Mouse (Mus musculus) midbrain, embryonic 10.5 days (tissue): ENCODE measurements around the gene Elmsan1. TPM values are rescaled to one million over a fixed set of nuclear protein-coding genes. Genes with fewer than 3 reads are reported as not detected.

Source experiments
- DNase-seq: peaks from one replicate; pipeline ENCODE4 v3.0.0-alpha.2; 2017; ENCODE audit warnings: low spot score
- H3K27ac ChIP-seq: fragments of 300-500 bp; sonication (generic); replicated peaks from 2 replicates; pipeline ENCODE4 v1.5.1; 2016; ENCODE audit warnings: mild to moderate bottlenecking
- H3K27me3 ChIP-seq: fragments of 300-500 bp; sonication (generic); 2 replicates; pipeline ENCODE4 v1.6.1; 2016; ENCODE audit warnings: low read depth, mild to moderate bottlenecking; ENCODE audit not compliant: poor library complexity, severe bottlenecking
- H3K36me3 ChIP-seq: fragments of 300-500 bp; sonication (generic); 2 replicates; pipeline ENCODE4 v1.6.1; 2016; ENCODE audit warnings: mild to moderate bottlenecking, moderate library complexity
- H3K4me1 ChIP-seq: fragments of 300-500 bp; sonication (generic); 2 replicates; pipeline ENCODE4 v1.6.1; 2016
- H3K4me3 ChIP-seq: fragments of 300-500 bp; sonication (generic); 2 replicates; pipeline ENCODE4 v1.5.1; 2016; ENCODE audit warnings: mild to moderate bottlenecking, moderate library complexity
- H3K9me3 ChIP-seq: fragments of 300-500 bp; sonication (generic); replicated peaks from 2 replicates; pipeline ENCODE4 v1.6.1; 2016; ENCODE audit warnings: mild to moderate bottlenecking
- WGBS: fragments of 180-500 bp; shearing (Covaris S2); methylation state at CpG from one replicate; pipeline ENCODE4 v1.1.7; 2016; 5-methylcytosine and 5-hydroxymethylcytosine counted together
- polyA plus RNA-seq: library from polyadenylated mRNA; unstranded; fragments of >200 nt; fragmentation: Nextera tagmentation; extraction: Ambion mirVana; gene quantifications from 2 replicates; pipeline ENCODE4 v1.2.1, GENCODE M21; 2016

Gene Elmsan1
- polyA plus RNA-seq, 1 experiment from 2014 or later: 6.3 TPM

DNA sequence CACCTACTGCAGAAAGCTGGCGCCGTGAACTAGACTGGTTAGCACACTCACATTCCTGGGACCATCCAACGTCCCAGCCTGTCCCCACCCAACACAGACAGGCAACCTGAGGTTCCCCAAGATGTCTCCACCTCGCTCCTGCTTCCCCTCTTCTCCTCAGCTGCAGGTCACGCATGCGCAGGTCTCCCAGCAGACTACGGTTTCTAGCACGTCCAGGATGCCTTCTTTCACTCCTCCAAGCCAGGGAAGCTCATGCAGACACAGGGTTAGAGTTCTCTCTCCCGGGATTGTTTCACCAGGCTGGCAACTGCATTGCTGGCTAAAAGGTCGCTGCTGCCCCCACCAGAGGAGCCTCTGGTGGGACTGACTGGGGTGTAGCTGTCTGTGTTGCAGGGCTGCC lies 19.8 kb downstream of the Elmsan1 start:
- no peak overlapping the region for H3K27ac ChIP-seq
- no peaks in the 10 kb centered on the region for H3K9me3 ChIP-seq
- H3K4me1 ChIP-seq: peaks cover 67% of the 10 kb centered on the region
- no peak overlapping the region for H3K4me3 ChIP-seq
- WGBS: 75% methylated on average over 10 of the region's 10 CpGs
- H3K27me3 ChIP-seq: peaks cover 18% of the 10 kb centered on the region; the same call in 1 of the 2 replicates
- H3K36me3 ChIP-seq: 0 out of 2 replicates have a peak, but pooled peaks cover 2% of the 10 kb centered on the region
- DNase-seq: no peak

GRCm38 (mm10) chr12:84198076-84198679 lies 20.5 kb downstream of the Elmsan1 start:
- Histone ChIP-seq H3K4me1 (peaks cover 67% of the 10 kb centered on the region), H3K27ac (no peak overlapping the region), H3K4me3 (no peak overlapping the region), H3K27me3 (peaks cover 18% of the 10 kb centered on the region; the same call in 1 of the 2 replicates), H3K9me3 (no peaks in the 10 kb centered on the region), H3K36me3 (0 out of 2 replicates have a peak, but pooled peaks cover 2% of the 10 kb centered on the region)
- 52% methylated on average over 8 of the region's 8 CpGs for WGBS
- DNase-seq: no peak

DNA sequence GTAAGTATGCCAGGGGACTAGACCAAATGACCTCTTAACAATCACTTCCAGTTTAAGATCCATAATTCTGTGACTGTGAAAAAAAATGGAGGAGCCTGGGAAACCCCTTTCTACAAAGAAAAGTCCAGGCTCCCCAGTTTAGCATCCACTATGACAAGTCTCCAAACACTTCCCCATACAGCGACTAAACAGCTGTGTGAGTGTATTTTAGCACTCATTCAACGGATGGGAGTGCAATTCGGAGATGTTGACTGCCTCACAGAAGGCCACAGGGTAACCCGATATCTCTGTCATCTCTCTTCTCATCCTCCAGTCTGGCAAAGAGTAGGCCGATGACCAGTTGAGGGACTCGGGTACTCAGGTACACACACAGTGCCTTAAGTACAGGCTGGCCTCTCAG lies 23.5 kb downstream of the Elmsan1 start:
- Histone ChIP-seq H3K27me3 (peaks cover 18% of the 10 kb centered on the region; the same call in 1 of the 2 replicates), H3K27ac (no peak overlapping the region), H3K4me3 (no peak overlapping the region), H3K36me3 (no peaks in the 10 kb centered on the region), H3K4me1 (peaks cover 90% of the 10 kb centered on the region), H3K9me3 (no peaks in the 10 kb centered on the region)
- no peak for DNase-seq
- WGBS: 62% methylated on average over 6 of the region's 6 CpGs

DNA sequence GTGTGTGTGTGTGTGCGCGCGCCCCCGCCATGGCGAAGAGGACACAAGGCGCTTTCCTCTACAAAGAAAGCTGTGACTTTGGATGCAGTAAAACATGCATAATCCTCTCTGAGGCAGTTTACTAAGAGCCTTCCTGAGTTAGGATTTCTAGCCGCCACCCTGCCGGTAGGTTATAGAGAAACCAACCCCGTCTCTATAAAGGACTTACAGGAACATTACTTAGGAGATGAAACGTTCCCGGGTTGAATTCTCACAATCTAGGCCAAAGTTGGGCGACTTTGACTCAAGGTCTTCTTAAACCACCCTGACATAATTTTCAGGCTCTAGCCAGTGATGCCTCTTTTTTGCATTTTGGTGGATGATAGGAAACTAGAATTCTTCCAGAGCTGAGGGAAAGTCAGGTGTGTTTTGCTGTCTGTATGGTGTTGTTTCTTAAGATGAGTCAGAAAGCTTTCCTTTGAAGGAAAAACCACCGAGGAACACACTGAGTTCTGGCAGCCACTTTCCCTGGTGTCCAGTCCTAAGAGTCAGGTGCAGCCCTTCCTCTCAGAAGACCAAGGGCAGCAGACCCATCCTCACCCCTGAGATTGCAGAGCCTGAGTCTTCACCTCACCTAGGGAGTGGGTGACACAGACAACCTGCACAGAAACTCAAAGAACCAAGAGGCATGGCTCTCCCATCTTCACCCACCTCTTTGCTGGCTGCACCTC lies 24.1 kb downstream of the Elmsan1 start:
- peaks cover 18% of the 10 kb centered on the region; the same call in 1 of the 2 replicates for H3K27me3 ChIP-seq
- peaks cover 96% of the 10 kb centered on the region for H3K4me1 ChIP-seq
- no peak for DNase-seq
- WGBS: 6% methylated on average over 13 of the region's 13 CpGs
- no peaks in the 10 kb centered on the region for H3K36me3 ChIP-seq
- peak overlapping the region; percentile 82 for H3K4me3 ChIP-seq
- H3K27ac ChIP-seq: peak overlapping the region; percentile 95
- H3K9me3 ChIP-seq: no peaks in the 10 kb centered on the region

DNA sequence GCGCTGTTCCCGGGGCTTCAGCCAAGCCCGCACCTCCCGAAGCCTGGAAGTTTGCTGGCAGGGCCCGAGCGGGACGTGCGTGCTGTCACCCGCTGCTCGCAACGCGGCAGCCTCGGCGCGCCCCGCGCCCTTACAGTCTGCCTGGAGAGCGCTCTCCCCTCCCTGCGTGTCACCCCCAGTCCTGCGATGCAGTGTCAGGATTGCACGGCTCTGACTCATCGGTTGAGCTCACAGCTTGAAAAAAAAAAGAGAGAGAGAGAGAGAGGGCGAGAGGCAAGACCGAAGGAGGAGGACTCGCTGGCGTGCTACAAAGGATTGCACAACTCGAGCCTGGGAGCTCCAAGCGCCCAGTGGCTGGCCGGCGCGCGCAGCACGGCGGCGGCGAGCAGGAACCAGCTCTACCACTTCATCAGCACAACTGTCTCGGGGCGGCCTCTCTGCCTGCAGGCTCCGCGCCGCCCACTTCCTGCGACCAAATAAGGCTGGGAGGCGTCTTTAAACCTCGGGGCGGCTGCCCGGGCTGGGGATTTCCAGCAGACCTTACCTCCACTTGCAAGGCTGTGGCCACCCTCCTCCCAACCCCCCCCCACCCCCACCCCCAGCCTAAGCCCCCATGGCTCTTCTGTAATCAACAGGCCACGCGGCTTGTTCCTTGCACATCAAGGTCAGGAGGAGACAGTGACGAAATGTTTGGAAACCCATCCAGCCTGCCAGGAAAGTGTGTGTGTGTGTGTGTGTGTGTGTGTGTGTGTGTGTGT lies 24.9 kb downstream of the Elmsan1 start:
- H3K27me3 ChIP-seq: peaks cover 14% of the 10 kb centered on the region; the same call in 1 of the 2 replicates
- no peaks in the 10 kb centered on the region for H3K9me3 ChIP-seq
- under 1% methylated on average over 49 of the region's 49 CpGs for WGBS
- no peaks in the 10 kb centered on the region for H3K36me3 ChIP-seq
- H3K4me1 ChIP-seq: peaks cover 100% of the 10 kb centered on the region
- peak overlapping the region; percentile 95 for H3K27ac ChIP-seq
- peak; percentile 92 for DNase-seq
- H3K4me3 ChIP-seq: peak overlapping the region; percentile 82

DNA sequence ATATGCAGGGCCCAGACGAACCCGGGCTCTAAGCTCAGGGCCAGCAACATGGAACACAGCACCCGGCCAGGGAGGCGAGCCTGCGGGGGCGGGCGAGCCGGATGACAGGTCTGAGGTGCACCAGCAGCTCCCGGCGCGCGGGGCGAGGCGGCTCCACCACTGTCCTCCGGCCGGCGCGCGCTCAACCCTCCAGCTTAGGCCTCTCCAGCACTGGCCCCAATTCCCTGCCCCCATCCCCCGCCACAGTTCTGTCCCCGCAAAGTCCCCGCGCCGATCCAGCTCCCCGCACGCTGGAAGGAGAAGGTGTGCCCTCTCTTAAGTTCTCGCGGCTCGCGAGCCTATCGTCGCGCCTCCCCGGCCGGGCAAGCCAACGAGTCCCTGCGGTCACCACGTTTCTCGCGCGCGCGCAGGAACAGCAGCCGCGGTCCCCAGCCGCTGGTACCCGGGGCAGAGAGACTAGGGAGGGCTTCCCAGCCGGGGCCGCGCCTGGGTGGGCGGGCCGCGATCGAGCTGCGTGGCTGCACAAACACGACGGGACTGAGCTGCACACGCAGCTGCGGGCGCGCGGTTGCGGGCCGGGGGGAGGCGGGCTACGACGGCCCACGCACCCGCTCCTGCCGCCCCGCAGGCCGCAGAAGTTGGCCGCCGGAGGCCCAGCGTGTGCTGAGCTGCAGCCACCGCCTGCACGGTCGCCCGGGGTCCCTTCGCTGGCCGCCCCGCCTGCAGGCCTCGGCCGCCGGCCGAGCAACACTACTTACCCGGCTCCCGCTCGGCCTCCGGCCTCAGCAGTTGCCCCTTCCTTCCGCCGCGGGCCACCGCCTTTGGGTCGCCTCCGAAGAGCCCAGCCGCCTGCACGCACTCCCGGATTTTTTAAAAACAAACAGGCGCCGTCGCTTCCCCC lies 25.7 kb downstream of the Elmsan1 start:
- peak overlapping the region; percentile 82 for H3K4me3 ChIP-seq

DNA sequence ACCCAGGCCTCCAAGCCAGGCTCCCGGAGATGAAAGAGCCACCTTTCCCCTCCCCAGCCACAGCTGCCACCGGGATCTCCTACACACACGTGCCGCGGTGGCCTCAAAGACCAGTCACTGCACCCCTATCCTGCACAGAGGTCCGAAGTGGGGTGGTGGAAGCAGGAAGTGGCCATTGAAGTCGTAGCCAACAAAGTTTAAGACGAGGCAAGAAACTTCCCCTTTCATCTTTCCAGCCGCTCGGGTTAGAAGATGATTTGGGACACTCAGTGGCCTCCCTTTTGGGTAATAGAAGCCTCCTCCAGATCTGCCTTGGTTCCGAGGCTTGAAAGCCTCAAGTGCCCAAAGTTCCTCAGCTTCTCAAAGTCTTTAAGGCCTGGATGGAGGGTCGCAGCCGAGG lies 26.4 kb downstream of the Elmsan1 start:
- H3K9me3 ChIP-seq: no peaks in the 10 kb centered on the region
- H3K27ac ChIP-seq: peak overlapping the region; percentile 95
- H3K4me1 ChIP-seq: peaks cover 100% of the 10 kb centered on the region
- peaks cover 13% of the 10 kb centered on the region; the same call in 1 of the 2 replicates for H3K27me3 ChIP-seq
- under 1% methylated on average over 13 of the region's 13 CpGs for WGBS
- peaks cover 4% of the 10 kb centered on the region for H3K36me3 ChIP-seq
- peak; percentile 42 for DNase-seq
- H3K4me3 ChIP-seq: peak overlapping the region; percentile 82

More for the DNA sequence above, 25.7 kb downstream of the Elmsan1 start:
- Histone ChIP-seq H3K27me3 (peaks cover 13% of the 10 kb centered on the region; the same call in 1 of the 2 replicates), H3K36me3 (no peaks in the 10 kb centered on the region), H3K9me3 (no peaks in the 10 kb centered on the region), H3K4me1 (peaks cover 100% of the 10 kb centered on the region), H3K27ac (peak overlapping the region; percentile 95)
- under 1% methylated on average over 97 of the region's 102 CpGs for WGBS
- peak; percentile 79 for DNase-seq

DNA sequence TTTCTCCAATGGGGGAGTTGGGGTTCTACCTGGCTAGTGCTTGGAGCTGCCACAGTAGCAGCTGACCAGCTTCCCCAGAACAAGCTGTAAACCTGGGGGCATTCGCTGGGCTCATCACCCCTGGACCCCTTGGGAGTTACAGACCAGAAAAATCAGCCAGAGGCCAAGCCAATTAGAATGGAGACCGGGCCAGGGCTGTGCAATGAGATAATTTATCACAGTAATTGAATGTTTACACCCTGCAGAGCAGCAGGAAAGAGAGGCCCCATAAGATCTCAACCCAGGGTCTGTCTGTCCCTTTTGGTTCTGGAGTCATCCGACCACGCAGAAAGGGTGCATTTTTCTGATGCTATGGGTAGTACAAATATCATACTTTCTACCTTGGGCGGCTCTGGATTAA lies 26.9 kb downstream of the Elmsan1 start:
- no peaks in the 10 kb centered on the region; the same call in 1 of the 2 replicates for H3K9me3 ChIP-seq
- peak overlapping the region; percentile 82 for H3K4me3 ChIP-seq
- WGBS: 31% methylated on average over 5 of the region's 5 CpGs
- peaks cover 9% of the 10 kb centered on the region for H3K36me3 ChIP-seq
- peaks cover 100% of the 10 kb centered on the region for H3K4me1 ChIP-seq
- peaks cover 13% of the 10 kb centered on the region; the same call in 1 of the 2 replicates for H3K27me3 ChIP-seq
- H3K27ac ChIP-seq: peak overlapping the region; percentile 95; the same call in 1 of the 2 replicates
- no peak for DNase-seq

GRCm38 (mm10) chr12:84191190-84191589 lies 27.5 kb downstream of the Elmsan1 start:
- 76% methylated on average over 7 of the region's 7 CpGs for WGBS
- Histone ChIP-seq H3K9me3 (no peaks in the 10 kb centered on the region; the same call in 1 of the 2 replicates), H3K4me3 (peak overlapping the region; percentile 82), H3K36me3 (peaks cover 15% of the 10 kb centered on the region), H3K27ac (no peak overlapping the region), H3K27me3 (peaks cover 10% of the 10 kb centered on the region; the same call in 1 of the 2 replicates), H3K4me1 (peaks cover 97% of the 10 kb centered on the region)
- DNase-seq: no peak

GRCm38 (mm10) chr12:84190151-84190820 lies 28.4 kb downstream of the Elmsan1 start:
- no peak overlapping the region for H3K27ac ChIP-seq
- peaks cover under 1% of the 10 kb centered on the region; the same call in 1 of the 2 replicates for H3K27me3 ChIP-seq
- no peak for DNase-seq
- H3K4me3 ChIP-seq: peak overlapping the region; percentile 18; the same call in 1 of the 2 replicates
- 56% methylated on average over 15 of the region's 15 CpGs for WGBS
- no peaks in the 10 kb centered on the region; the same call in 1 of the 2 replicates for H3K9me3 ChIP-seq
- peaks cover 92% of the 10 kb centered on the region for H3K4me1 ChIP-seq
- H3K36me3 ChIP-seq: peaks cover 24% of the 10 kb centered on the region

- Histone ChIP-seq H3K36me3 (peaks cover 33% of the 10 kb centered on the region), H3K4me1 (peaks cover 78% of the 10 kb centered on the region), H3K9me3 (no peaks in the 10 kb centered on the region; the same call in 1 of the 2 replicates), H3K27ac (peak overlapping the region; percentile 23; the same call in 1 of the 2 replicates), H3K27me3 (no peaks in the 10 kb centered on the region), H3K4me3 (no peak overlapping the region)
- 69% methylated on average over 14 of the region's 14 CpGs for WGBS
- no peak for DNase-seq
These were observed 29.7 kb downstream of the Elmsan1 start for GRCm38 (mm10) chr12:84188881-84189444.
